Mouse (Mus musculus): Measurements from ENCODE around the gene Sec22a. TPM values are rescaled to one million over a fixed set of nuclear protein-coding genes. Genes with fewer than 3 reads are reported as not detected.

Gene Sec22a
- polyA plus RNA-seq, 1 experiment from 2014 or later, result 40.8 TPM

DNA sequence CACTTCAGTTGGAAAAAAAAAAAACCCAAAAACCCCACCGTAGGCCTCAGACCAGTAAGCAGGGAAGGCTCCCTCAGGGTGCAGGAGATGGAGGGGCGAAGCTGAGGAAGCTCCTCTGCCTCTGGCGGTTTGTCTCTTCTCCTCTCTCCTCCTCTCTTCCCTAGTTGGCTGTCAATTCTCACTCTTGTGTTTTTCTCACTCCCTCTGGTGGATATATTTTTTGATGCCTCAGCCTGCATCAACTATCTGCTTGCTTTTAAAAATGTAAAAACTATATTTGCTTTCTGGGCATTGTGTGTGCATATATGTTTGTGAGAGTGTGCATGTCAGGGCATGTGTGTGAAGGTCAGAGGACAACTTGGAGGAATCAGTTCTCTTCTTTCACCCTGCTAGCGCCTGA lies 91.3 kb downstream of the Sec22a start:
- H3K27ac ChIP-seq (replicated peaks), result no peak overlapping the region
- no peak overlapping the region for H3K4me3 ChIP-seq
- H3K36me3 ChIP-seq, result no peaks in the 10 kb centered on the region
- DNase-seq (ENCODE audit: low spot score), result no peak
- 41% methylated on average over 4 of the region's 4 CpGs for WGBS
- H3K4me1 ChIP-seq, result peaks cover 26% of the 10 kb centered on the region
- no peaks in the 10 kb centered on the region for H3K9me3 ChIP-seq (replicated peaks)
- H3K27me3 ChIP-seq (ENCODE audit: low read depth, poor library complexity, severe bottlenecking), result peaks cover 21% of the 10 kb centered on the region

DNA sequence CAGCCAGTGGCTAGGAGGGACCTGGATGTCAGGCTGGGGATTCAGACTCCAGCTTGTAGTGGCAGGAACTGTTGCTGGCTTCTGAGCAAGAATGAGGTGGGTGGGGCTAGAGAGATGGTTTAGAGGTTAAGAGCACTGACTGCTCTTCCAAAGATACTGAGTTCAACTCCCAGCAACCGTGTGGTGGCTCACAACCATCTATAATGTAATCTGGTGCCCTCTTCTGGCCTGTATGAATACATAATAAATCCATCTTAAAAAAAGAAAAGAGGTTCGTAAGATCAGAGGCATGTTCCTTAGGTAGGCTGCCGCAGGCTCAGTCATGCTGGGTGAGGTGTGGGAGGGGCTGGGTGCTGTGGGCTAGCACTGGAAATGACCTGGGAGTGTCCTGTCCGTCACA lies 92.1 kb downstream of the Sec22a start:
- no peaks in the 10 kb centered on the region for H3K9me3 ChIP-seq (replicated peaks)
- H3K4me1 ChIP-seq, result peaks cover 26% of the 10 kb centered on the region
- DNase-seq (ENCODE audit: low spot score), result no peak
- 53% methylated on average over 4 of the region's 4 CpGs for WGBS
- H3K4me3 ChIP-seq, result no peak overlapping the region
- peaks cover 21% of the 10 kb centered on the region for H3K27me3 ChIP-seq (ENCODE audit: low read depth, poor library complexity, severe bottlenecking)
- H3K27ac ChIP-seq (replicated peaks), result no peak overlapping the region
- no peaks in the 10 kb centered on the region for H3K36me3 ChIP-seq

DNA sequence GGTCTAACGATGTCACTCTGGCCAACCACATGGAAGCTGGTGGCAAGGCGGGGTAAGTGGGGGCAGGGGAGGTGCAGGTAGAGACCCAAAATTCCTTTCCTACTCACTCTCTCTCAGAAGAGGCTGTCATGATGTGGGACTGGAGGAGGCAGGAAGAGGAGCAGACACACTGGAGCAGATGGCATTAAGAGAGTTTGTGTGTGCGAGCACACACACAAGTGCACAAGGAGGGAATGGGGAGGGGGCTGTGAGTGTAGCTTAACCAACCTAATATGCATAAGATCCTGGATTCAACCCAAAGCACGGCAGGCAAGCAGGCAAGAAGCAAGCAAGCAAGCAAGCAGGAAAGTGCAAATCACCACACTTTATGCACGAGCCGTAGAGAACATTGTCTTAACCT lies 92.8 kb downstream of the Sec22a start:
- no peak for DNase-seq (ENCODE audit: low spot score)
- no peak overlapping the region for H3K4me3 ChIP-seq
- H3K36me3 ChIP-seq, result no peaks in the 10 kb centered on the region
- peaks cover 26% of the 10 kb centered on the region for H3K4me1 ChIP-seq
- no peak overlapping the region for H3K27ac ChIP-seq (replicated peaks)
- WGBS, result 75% methylated on average over 6 of the region's 6 CpGs
- H3K27me3 ChIP-seq (ENCODE audit: low read depth, poor library complexity, severe bottlenecking), result peaks cover 21% of the 10 kb centered on the region
- H3K9me3 ChIP-seq (replicated peaks), result no peaks in the 10 kb centered on the region

DNA sequence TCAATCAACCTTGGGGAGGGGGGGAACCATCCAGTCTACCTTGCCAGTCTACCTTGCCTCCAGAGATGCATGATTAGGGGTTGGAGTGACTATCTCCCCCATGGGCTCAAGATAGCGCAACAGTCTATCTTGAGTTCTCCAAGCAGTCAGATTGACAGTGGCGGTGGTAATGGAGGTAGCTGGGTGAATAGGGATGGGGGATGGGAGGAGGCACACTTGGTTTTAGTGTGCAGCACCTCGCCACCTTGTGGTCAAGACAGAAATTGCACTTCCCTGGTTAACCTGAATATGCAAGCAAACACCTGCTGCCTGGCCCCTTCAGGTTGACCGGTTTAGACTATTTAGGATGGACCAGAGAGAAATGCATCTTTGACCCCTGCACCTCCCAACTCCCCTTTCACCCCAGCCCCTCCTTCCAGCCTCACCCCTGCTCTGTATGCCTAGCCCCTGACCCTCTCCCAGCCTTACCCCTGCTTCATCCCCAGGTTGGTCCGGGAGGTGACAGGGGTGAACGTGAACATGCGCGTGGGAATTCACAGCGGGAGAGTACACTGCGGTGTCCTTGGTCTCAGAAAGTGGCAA lies 93.3 kb downstream of the Sec22a start:
- DNase-seq (ENCODE audit: low spot score), result peak; percentile 84
- WGBS, result 41% methylated on average over 10 of the region's 10 CpGs
- no peaks in the 10 kb centered on the region for H3K36me3 ChIP-seq
- no peaks in the 10 kb centered on the region for H3K9me3 ChIP-seq (replicated peaks)
- peaks cover 16% of the 10 kb centered on the region for H3K27me3 ChIP-seq (ENCODE audit: low read depth, poor library complexity, severe bottlenecking)
- H3K4me1 ChIP-seq, result peaks cover 26% of the 10 kb centered on the region
- H3K27ac ChIP-seq (replicated peaks), result no peak overlapping the region; the same call in 1 of the 2 replicates
- no peak overlapping the region for H3K4me3 ChIP-seq

Other genes with a start within 250 kb of the Sec22a start
- gene Adcy5, start 209.0 kb downstream of the Sec22a start, polyA plus RNA-seq (2016; fragmentation: Nextera tagmentation; extraction: Ambion mirVana), result 0.72 and 1.8 TPM in 2 replicates
- gene Pdia5, start 127.0 kb upstream of the Sec22a start, polyA plus RNA-seq (2016; fragmentation: Nextera tagmentation; extraction: Ambion mirVana), result 20.9 and 24.5 TPM in 2 replicates
- 59.1 and 72.3 TPM in 2 replicates for gene Sema5b, start 177.2 kb upstream of the Sec22a start, polyA plus RNA-seq (2016; fragmentation: Nextera tagmentation; extraction: Ambion mirVana)

Measured in midbrain, embryonic 10.5 days (tissue).